Mouse (Mus musculus): ENCODE measurements at regions not wholly inside any gene's neighbourhood (a gene's known extent, or its start where the extent isn't known, plus 50 kb on each side); places are given as distances from the start of the nearest gene placed in this dataset.

GRCm38 (mm10) chr16:24134486-24135050 lies 145.9 kb upstream of the Bcl6 start:
- Histone ChIP-seq H3K9me3 (ENCODE audit: control insufficient read depth, low read length) (no peaks in the 10 kb centered on the region), H3K27me3 (ENCODE audit: control insufficient read depth, insufficient read depth, low read length) (no peaks in the 10 kb centered on the region), H3K4me1 (replicated peaks; ENCODE audit: control insufficient read depth, insufficient read depth, low read length) (peaks cover 2% of the 10 kb centered on the region; the same call in 1 of the 2 replicates), H3K36me3 (ENCODE audit: control insufficient read depth, insufficient read depth, low read length) (no peaks in the 10 kb centered on the region), H3K4me2 (ENCODE audit: low read depth, low read length, severe bottlenecking) (no peak overlapping the region), H3K4me3 (ENCODE audit: low read depth, low read length) (no peak overlapping the region), H3K27ac (ENCODE audit: low read depth, low read length) (no peak overlapping the region), H3K9ac (ENCODE audit: low read length) (no peak overlapping the region)
- 89% methylated on average over 4 of the region's 4 CpGs for WGBS
- no peak for DNase-seq (ENCODE audit: low spot score)
- no peak for ATAC-seq (replicated peaks; ENCODE audit: low FRiP score)

- Histone ChIP-seq H3K4me3 (ENCODE audit: low read depth, low read length) (no peak overlapping the region), H3K27me3 (ENCODE audit: control insufficient read depth, insufficient read depth, low read length) (no peaks in the 10 kb centered on the region), H3K9me3 (ENCODE audit: control insufficient read depth, low read length) (no peaks in the 10 kb centered on the region), H3K4me1 (replicated peaks; ENCODE audit: control insufficient read depth, insufficient read depth, low read length) (peaks cover 2% of the 10 kb centered on the region; the same call in 1 of the 2 replicates), H3K9ac (ENCODE audit: low read length) (no peak overlapping the region), H3K27ac (ENCODE audit: low read depth, low read length) (no peak overlapping the region), H3K36me3 (ENCODE audit: control insufficient read depth, insufficient read depth, low read length) (no peaks in the 10 kb centered on the region), H3K4me2 (ENCODE audit: low read depth, low read length, severe bottlenecking) (no peak overlapping the region)
- ATAC-seq (replicated peaks; ENCODE audit: low FRiP score) (no peak), DNase-seq (ENCODE audit: low spot score) (no peak)
Measured at GRCm38 (mm10) chr16:24130646-24131045, 142.0 kb upstream of the Bcl6 start.

GRCm38 (mm10) chr16:24129701-24130100 lies 141.0 kb upstream of the Bcl6 start:
- peaks cover 2% of the 10 kb centered on the region; the same call in 1 of the 2 replicates for H3K4me1 ChIP-seq (replicated peaks; ENCODE audit: control insufficient read depth, insufficient read depth, low read length)
- WGBS: 92% methylated on average over 4 of the region's 4 CpGs
- H3K36me3 ChIP-seq (ENCODE audit: control insufficient read depth, insufficient read depth, low read length): no peaks in the 10 kb centered on the region
- no peaks in the 10 kb centered on the region for H3K27me3 ChIP-seq (ENCODE audit: control insufficient read depth, insufficient read depth, low read length)
- H3K4me2 ChIP-seq (ENCODE audit: low read depth, low read length, severe bottlenecking): no peak overlapping the region
- no peaks in the 10 kb centered on the region for H3K9me3 ChIP-seq (ENCODE audit: control insufficient read depth, low read length)
- H3K4me3 ChIP-seq (ENCODE audit: low read depth, low read length): no peak overlapping the region
- no peak for DNase-seq (ENCODE audit: low spot score)
- no peak overlapping the region for H3K27ac ChIP-seq (ENCODE audit: low read depth, low read length)
- no peak for ATAC-seq (replicated peaks; ENCODE audit: low FRiP score)
- no peak overlapping the region for H3K9ac ChIP-seq (ENCODE audit: low read length)

- ATAC-seq (replicated peaks; ENCODE audit: low FRiP score) (no peak), DNase-seq (ENCODE audit: low spot score) (no peak)
- Histone ChIP-seq H3K36me3 (ENCODE audit: control insufficient read depth, insufficient read depth, low read length) (no peaks in the 10 kb centered on the region), H3K9ac (ENCODE audit: low read length) (no peak overlapping the region), H3K27me3 (ENCODE audit: control insufficient read depth, insufficient read depth, low read length) (no peaks in the 10 kb centered on the region), H3K9me3 (ENCODE audit: control insufficient read depth, low read length) (no peaks in the 10 kb centered on the region), H3K27ac (ENCODE audit: low read depth, low read length) (no peak overlapping the region), H3K4me3 (ENCODE audit: low read depth, low read length) (no peak overlapping the region), H3K4me2 (ENCODE audit: low read depth, low read length, severe bottlenecking) (no peak overlapping the region), H3K4me1 (replicated peaks; ENCODE audit: control insufficient read depth, insufficient read depth, low read length) (peaks cover under 1% of the 10 kb centered on the region; the same call in 1 of the 2 replicates)
- 36% methylated on average over 3 of the region's 3 CpGs for WGBS
Measured at GRCm38 (mm10) chr16:24128566-24128965, 139.9 kb upstream of the Bcl6 start.

- no peak overlapping the region for H3K9ac ChIP-seq (ENCODE audit: low read length)
- DNase-seq (ENCODE audit: low spot score): no peak
- no peaks in the 10 kb centered on the region for H3K36me3 ChIP-seq (ENCODE audit: control insufficient read depth, insufficient read depth, low read length)
- H3K27me3 ChIP-seq (ENCODE audit: control insufficient read depth, insufficient read depth, low read length): no peaks in the 10 kb centered on the region
- 85% methylated on average over 5 of the region's 5 CpGs for WGBS
- no peaks in the 10 kb centered on the region for H3K9me3 ChIP-seq (ENCODE audit: control insufficient read depth, low read length)
- H3K4me1 ChIP-seq (replicated peaks; ENCODE audit: control insufficient read depth, insufficient read depth, low read length): no peaks in the 10 kb centered on the region
- ATAC-seq (replicated peaks; ENCODE audit: low FRiP score): no peak
- H3K4me3 ChIP-seq (ENCODE audit: low read depth, low read length): no peak overlapping the region
- no peak overlapping the region for H3K27ac ChIP-seq (ENCODE audit: low read depth, low read length)
- H3K4me2 ChIP-seq (ENCODE audit: low read depth, low read length, severe bottlenecking): no peak overlapping the region
Measured at GRCm38 (mm10) chr16:24124766-24125165, 136.1 kb upstream of the Bcl6 start.

GRCm38 (mm10) chr16:24124083-24124482 lies 135.4 kb upstream of the Bcl6 start:
- Histone ChIP-seq H3K36me3 (ENCODE audit: control insufficient read depth, insufficient read depth, low read length) (no peaks in the 10 kb centered on the region), H3K4me1 (replicated peaks; ENCODE audit: control insufficient read depth, insufficient read depth, low read length) (no peaks in the 10 kb centered on the region), H3K9me3 (ENCODE audit: control insufficient read depth, low read length) (no peaks in the 10 kb centered on the region), H3K27me3 (ENCODE audit: control insufficient read depth, insufficient read depth, low read length) (no peaks in the 10 kb centered on the region), H3K4me3 (ENCODE audit: low read depth, low read length) (no peak overlapping the region), H3K27ac (ENCODE audit: low read depth, low read length) (no peak overlapping the region), H3K9ac (ENCODE audit: low read length) (no peak overlapping the region), H3K4me2 (ENCODE audit: low read depth, low read length, severe bottlenecking) (no peak overlapping the region)
- ATAC-seq (replicated peaks; ENCODE audit: low FRiP score) (no peak), DNase-seq (ENCODE audit: low spot score) (no peak)
- 88% methylated on average over 4 of the region's 4 CpGs for WGBS

GRCm38 (mm10) chr16:24121633-24122032 lies 133.0 kb upstream of the Bcl6 start:
- DNase-seq (ENCODE audit: low spot score) (no peak), ATAC-seq (replicated peaks; ENCODE audit: low FRiP score) (no peak)
- H3K9me3 ChIP-seq (ENCODE audit: control insufficient read depth, low read length): no peaks in the 10 kb centered on the region
- no peaks in the 10 kb centered on the region for H3K36me3 ChIP-seq (ENCODE audit: control insufficient read depth, insufficient read depth, low read length)
- no peaks in the 10 kb centered on the region for H3K27me3 ChIP-seq (ENCODE audit: control insufficient read depth, insufficient read depth, low read length)
- no peaks in the 10 kb centered on the region for H3K4me1 ChIP-seq (replicated peaks; ENCODE audit: control insufficient read depth, insufficient read depth, low read length)
- H3K27ac ChIP-seq (ENCODE audit: low read depth, low read length): no peak overlapping the region
- H3K4me3 ChIP-seq (ENCODE audit: low read depth, low read length): no peak overlapping the region
- no peak overlapping the region for H3K4me2 ChIP-seq (ENCODE audit: low read depth, low read length, severe bottlenecking)
- WGBS: 91% methylated on average over 6 of the region's 6 CpGs
- H3K9ac ChIP-seq (ENCODE audit: low read length): no peak overlapping the region

GRCm38 (mm10) chr16:24120836-24121235 lies 132.2 kb upstream of the Bcl6 start:
- Histone ChIP-seq H3K27ac (ENCODE audit: low read depth, low read length) (no peak overlapping the region), H3K4me3 (ENCODE audit: low read depth, low read length) (no peak overlapping the region), H3K4me2 (ENCODE audit: low read depth, low read length, severe bottlenecking) (no peak overlapping the region), H3K36me3 (ENCODE audit: control insufficient read depth, insufficient read depth, low read length) (no peaks in the 10 kb centered on the region), H3K27me3 (ENCODE audit: control insufficient read depth, insufficient read depth, low read length) (no peaks in the 10 kb centered on the region), H3K9me3 (ENCODE audit: control insufficient read depth, low read length) (no peaks in the 10 kb centered on the region), H3K9ac (ENCODE audit: low read length) (no peak overlapping the region), H3K4me1 (replicated peaks; ENCODE audit: control insufficient read depth, insufficient read depth, low read length) (no peaks in the 10 kb centered on the region)
- no peak for DNase-seq (ENCODE audit: low spot score)
- ATAC-seq (replicated peaks; ENCODE audit: low FRiP score): no peak
- 59% methylated on average over 6 of the region's 6 CpGs for WGBS

- DNase-seq (ENCODE audit: low spot score): no peak
- Histone ChIP-seq H3K4me3 (ENCODE audit: low read depth, low read length) (no peak overlapping the region), H3K27me3 (ENCODE audit: control insufficient read depth, insufficient read depth, low read length) (no peaks in the 10 kb centered on the region), H3K4me1 (replicated peaks; ENCODE audit: control insufficient read depth, insufficient read depth, low read length) (no peaks in the 10 kb centered on the region), H3K36me3 (ENCODE audit: control insufficient read depth, insufficient read depth, low read length) (no peaks in the 10 kb centered on the region), H3K9ac (ENCODE audit: low read length) (no peak overlapping the region), H3K27ac (ENCODE audit: low read depth, low read length) (no peak overlapping the region), H3K4me2 (ENCODE audit: low read depth, low read length, severe bottlenecking) (no peak overlapping the region), H3K9me3 (ENCODE audit: control insufficient read depth, low read length) (no peaks in the 10 kb centered on the region)
- ATAC-seq (replicated peaks; ENCODE audit: low FRiP score): no peak
- 88% methylated on average over 2 of the region's 2 CpGs for WGBS
Measured at GRCm38 (mm10) chr16:24118487-24118886, 129.8 kb upstream of the Bcl6 start.
